Mouse (Mus musculus): ENCODE data around the gene Tpra1. TPM values are rescaled to one million over a fixed set of nuclear protein-coding genes. Genes with fewer than 3 reads are reported as not detected.

Gene Tpra1
- polyA plus RNA-seq, 1 experiment, result 29.1 TPM

DNA sequence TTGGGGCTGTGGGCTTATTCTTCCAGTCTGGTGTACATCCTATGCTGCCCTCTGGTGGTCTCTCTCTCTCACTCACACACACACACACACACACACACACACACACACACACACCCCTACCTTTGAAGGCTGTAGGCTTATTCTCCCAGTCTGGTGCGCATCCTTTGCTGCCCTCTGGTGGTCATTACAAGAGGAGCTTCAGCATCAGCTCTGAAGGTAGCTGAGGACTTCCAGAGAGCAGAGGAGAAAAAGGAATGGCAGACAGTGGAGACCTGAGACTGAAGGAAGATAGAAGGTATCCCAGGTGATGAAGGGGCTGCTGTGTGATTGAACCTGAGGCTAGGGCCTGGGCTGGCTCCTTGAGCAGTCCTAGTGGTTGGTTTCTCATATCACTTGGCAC lies 14.1 kb downstream of the Tpra1 start:
- H3K4me3 ChIP-seq (ENCODE audit: insufficient read depth, poor library complexity, severe bottlenecking), result no peak overlapping the region
- peaks cover 5% of the 10 kb centered on the region for H3K36me3 ChIP-seq (ENCODE audit: control insufficient read depth, insufficient read depth)
- H3K79me2 ChIP-seq (ENCODE audit: control insufficient read depth, insufficient read depth), result no peaks in the 10 kb centered on the region
- H3K79me3 ChIP-seq (ENCODE audit: low read depth), result no peaks in the 10 kb centered on the region
- TF ChIP-seq CTCF (IDR thresholded peaks at IDR 0.05; ENCODE audit: control insufficient read depth, insufficient read depth, insufficient read length) (peak; percentile 34), CEBPB (IDR thresholded peaks at IDR 0.05; ENCODE audit: low read depth) (no peak)
- no peaks in the 10 kb centered on the region for H3K27me3 ChIP-seq (ENCODE audit: control insufficient read depth, insufficient read depth, insufficient read length)
- no peak overlapping the region for H3ac ChIP-seq (ENCODE audit: control insufficient read depth, insufficient read length, low read depth)

GRCm38 (mm10) chr6:88918802-88919201 lies 16.8 kb downstream of the Tpra1 start:
- H3K79me2 ChIP-seq (ENCODE audit: control insufficient read depth, insufficient read depth), result no peaks in the 10 kb centered on the region
- TF ChIP-seq MAX (IDR thresholded peaks at IDR 0.05) (no peak), USF1 (IDR thresholded peaks at IDR 0.05; ENCODE audit: low read depth) (no peak), MYOD1 (IDR thresholded peaks at IDR 0.05; ENCODE audit: control insufficient read depth, insufficient read length, low read depth) (no peak), FOSL1 (IDR thresholded peaks at IDR 0.05; ENCODE audit: insufficient read depth, low read length, poor library complexity, severe bottlenecking) (no peak), CTCF (IDR thresholded peaks at IDR 0.05; ENCODE audit: control insufficient read depth, insufficient read depth, insufficient read length) (no peak), MYOG (IDR thresholded peaks at IDR 0.05; ENCODE audit: control insufficient read depth, extremely low read depth, insufficient read length) (no peak), CEBPB (IDR thresholded peaks at IDR 0.05; ENCODE audit: low read depth) (no peak)
- H3K79me3 ChIP-seq (ENCODE audit: low read depth), result no peaks in the 10 kb centered on the region
- H3K4me3 ChIP-seq (ENCODE audit: insufficient read depth, poor library complexity, severe bottlenecking), result no peak overlapping the region
- no peak overlapping the region for H3ac ChIP-seq (ENCODE audit: control insufficient read depth, insufficient read length, low read depth)
- no peaks in the 10 kb centered on the region for H3K27me3 ChIP-seq (ENCODE audit: control insufficient read depth, insufficient read depth, insufficient read length)
- no peaks in the 10 kb centered on the region for H3K36me3 ChIP-seq (ENCODE audit: control insufficient read depth, insufficient read depth)

GRCm38 (mm10) chr6:88924502-88925275 lies 22.6 kb downstream of the Tpra1 start:
- Histone ChIP-seq H3K79me3 (ENCODE audit: low read depth) (no peaks in the 10 kb centered on the region), H3K79me2 (ENCODE audit: control insufficient read depth, insufficient read depth) (no peaks in the 10 kb centered on the region), H3K27me3 (ENCODE audit: control insufficient read depth, insufficient read depth, insufficient read length) (no peaks in the 10 kb centered on the region), H3K4me3 (ENCODE audit: insufficient read depth, poor library complexity, severe bottlenecking) (no peak overlapping the region), H3K36me3 (ENCODE audit: control insufficient read depth, insufficient read depth) (no peaks in the 10 kb centered on the region), H3ac (ENCODE audit: control insufficient read depth, insufficient read length, low read depth) (no peak overlapping the region)
- TF ChIP-seq CTCF (IDR thresholded peaks at IDR 0.05; ENCODE audit: control insufficient read depth, insufficient read depth, insufficient read length) (no peak), MAX (IDR thresholded peaks at IDR 0.05) (peak; percentile 88), FOSL1 (IDR thresholded peaks at IDR 0.05; ENCODE audit: insufficient read depth, low read length, poor library complexity, severe bottlenecking) (no peak), USF1 (IDR thresholded peaks at IDR 0.05; ENCODE audit: low read depth) (peak; percentile 92), MYOD1 (IDR thresholded peaks at IDR 0.05; ENCODE audit: control insufficient read depth, insufficient read length, low read depth) (peak; percentile 62)

- no peak overlapping the region for H3K4me3 ChIP-seq (ENCODE audit: insufficient read depth, poor library complexity, severe bottlenecking)
- no peaks in the 10 kb centered on the region for H3K27me3 ChIP-seq (ENCODE audit: control insufficient read depth, insufficient read depth, insufficient read length)
- H3K79me2 ChIP-seq (ENCODE audit: control insufficient read depth, insufficient read depth), result no peaks in the 10 kb centered on the region
- H3K79me3 ChIP-seq (ENCODE audit: low read depth), result no peaks in the 10 kb centered on the region
- TF ChIP-seq MAX (IDR thresholded peaks at IDR 0.05) (no peak), USF1 (IDR thresholded peaks at IDR 0.05; ENCODE audit: low read depth) (no peak), FOSL1 (IDR thresholded peaks at IDR 0.05; ENCODE audit: insufficient read depth, low read length, poor library complexity, severe bottlenecking) (no peak), CTCF (IDR thresholded peaks at IDR 0.05; ENCODE audit: control insufficient read depth, insufficient read depth, insufficient read length) (no peak), MYOD1 (IDR thresholded peaks at IDR 0.05; ENCODE audit: control insufficient read depth, insufficient read length, low read depth) (no peak), MYOG (IDR thresholded peaks at IDR 0.05; ENCODE audit: control insufficient read depth, extremely low read depth, insufficient read length) (no peak), CEBPB (IDR thresholded peaks at IDR 0.05; ENCODE audit: low read depth) (no peak)
- H3ac ChIP-seq (ENCODE audit: control insufficient read depth, insufficient read length, low read depth), result no peak overlapping the region
- H3K36me3 ChIP-seq (ENCODE audit: control insufficient read depth, insufficient read depth), result no peaks in the 10 kb centered on the region
These were observed 23.7 kb downstream of the Tpra1 start for GRCm38 (mm10) chr6:88925640-88926205.

- Histone ChIP-seq H3K4me3 (ENCODE audit: insufficient read depth, poor library complexity, severe bottlenecking) (no peak overlapping the region), H3K36me3 (ENCODE audit: control insufficient read depth, insufficient read depth) (no peaks in the 10 kb centered on the region), H3K79me2 (ENCODE audit: control insufficient read depth, insufficient read depth) (no peaks in the 10 kb centered on the region), H3K79me3 (ENCODE audit: low read depth) (no peaks in the 10 kb centered on the region), H3ac (ENCODE audit: control insufficient read depth, insufficient read length, low read depth) (peak overlapping the region; percentile 3), H3K27me3 (ENCODE audit: control insufficient read depth, insufficient read depth, insufficient read length) (no peaks in the 10 kb centered on the region)
- TF ChIP-seq CTCF (IDR thresholded peaks at IDR 0.05; ENCODE audit: control insufficient read depth, insufficient read depth, insufficient read length) (no peak), USF1 (IDR thresholded peaks at IDR 0.05; ENCODE audit: low read depth) (no peak), MYOG (IDR thresholded peaks at IDR 0.05; ENCODE audit: control insufficient read depth, extremely low read depth, insufficient read length) (no peak), MAX (IDR thresholded peaks at IDR 0.05) (peak; percentile 52), CEBPB (IDR thresholded peaks at IDR 0.05; ENCODE audit: low read depth) (peak; percentile 55)
These were observed 24.8 kb downstream of the Tpra1 start for GRCm38 (mm10) chr6:88926870-88927269.

DNA sequence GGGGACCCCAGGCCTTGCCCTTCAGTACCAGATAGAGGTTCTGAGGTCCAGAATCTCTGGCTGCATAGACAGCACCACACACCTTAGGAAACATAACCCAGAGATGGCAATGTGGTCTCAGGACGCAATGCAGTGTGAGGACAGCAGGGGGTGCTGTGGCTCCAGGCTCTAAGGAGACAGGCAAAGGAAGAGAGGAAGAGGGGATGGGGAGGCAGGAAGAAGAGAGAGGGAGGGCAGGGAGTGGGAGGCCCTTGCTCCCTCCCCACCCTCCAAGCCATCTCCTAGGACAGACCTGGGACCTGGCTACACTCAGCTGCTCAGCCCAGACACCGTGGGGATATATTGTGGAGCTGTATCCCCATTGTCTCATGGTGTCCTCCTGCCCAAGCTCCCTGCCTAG lies 25.5 kb downstream of the Tpra1 start:
- no peaks in the 10 kb centered on the region for H3K36me3 ChIP-seq (ENCODE audit: control insufficient read depth, insufficient read depth)
- H3K79me3 ChIP-seq (ENCODE audit: low read depth), result no peaks in the 10 kb centered on the region
- H3K4me3 ChIP-seq (ENCODE audit: insufficient read depth, poor library complexity, severe bottlenecking), result no peak overlapping the region
- no peak for TF ChIP-seq MYOD1 (IDR thresholded peaks at IDR 0.05; ENCODE audit: control insufficient read depth, insufficient read length, low read depth)
- TF ChIP-seq MAX (IDR thresholded peaks at IDR 0.05), result no peak
- peak; percentile 91 for TF ChIP-seq CTCF (IDR thresholded peaks at IDR 0.05; ENCODE audit: control insufficient read depth, insufficient read depth, insufficient read length)
- no peak for TF ChIP-seq FOSL1 (IDR thresholded peaks at IDR 0.05; ENCODE audit: insufficient read depth, low read length, poor library complexity, severe bottlenecking)
- no peak for TF ChIP-seq CEBPB (IDR thresholded peaks at IDR 0.05; ENCODE audit: low read depth)
- TF ChIP-seq MYOG (IDR thresholded peaks at IDR 0.05; ENCODE audit: control insufficient read depth, extremely low read depth, insufficient read length), result no peak
- TF ChIP-seq USF1 (IDR thresholded peaks at IDR 0.05; ENCODE audit: low read depth), result no peak
- H3K79me2 ChIP-seq (ENCODE audit: control insufficient read depth, insufficient read depth), result no peaks in the 10 kb centered on the region
- H3K27me3 ChIP-seq (ENCODE audit: control insufficient read depth, insufficient read depth, insufficient read length), result no peaks in the 10 kb centered on the region
- no peak overlapping the region for H3ac ChIP-seq (ENCODE audit: control insufficient read depth, insufficient read length, low read depth)
